Comparison of ENCODE assay signal across 12 mouse cellular contexts in genomic region chr14:86322365-86322764, GRCm38 (mm10).
DNase-seq lines count a peak whose midpoint lies in the region; ATAC-seq and TF ChIP-seq lines count a peak whose summit lies in the region.
"Had no signal": no experiment of that assay in that cellular context is flagged by ENCODE, and none has a peak within 500 bp of the region (broad histone marks: within the 10 kb centered on the region; RNA-seq: fewer than 3 reads in every experiment).

No protein-coding gene starts in this region.

- TF ChIP-seq EP300 in heart, adult 2 months (IDR thresholded peaks at IDR 0.05; ENCODE audit: insufficient read depth, low read depth, low read length), result no peak
- TF ChIP-seq EP300 in lung, postnatal 0 days (IDR thresholded peaks at IDR 0.05), result peak; percentile 90

- TF ChIP-seq CTCF in heart, adult 2 months (IDR thresholded peaks at IDR 0.05), result no peak
- no peak for TF ChIP-seq CTCF in lung, postnatal 0 days (IDR thresholded peaks at IDR 0.05)

- no peak for TF ChIP-seq POLR2A in heart, adult 2 months (IDR thresholded peaks at IDR 0.05; ENCODE audit: insufficient read depth, low read depth, low read length)

- ATAC-seq in heart, embryonic 16.5 days (replicated peaks; ENCODE audit: extremely low read depth, insufficient read depth, low FRiP score), result 0 out of 2 replicates have a peak, but pooled peaks have one; percentile 32
- peak; percentile 67 for ATAC-seq in lung, postnatal 0 days

- peaks cover 7% of the 10 kb centered on the region for H3K4me1 ChIP-seq in heart, adult 2 months (ENCODE audit: control insufficient read depth, insufficient read depth, low read length)
- H3K4me1 ChIP-seq in heart, embryonic 16.5 days (ENCODE audit: control insufficient read depth, insufficient read depth, low read length), result no peaks in the 10 kb centered on the region
- H3K4me1 ChIP-seq in lung, postnatal 0 days (ENCODE audit: insufficient read depth, low read depth, low read length), result no peaks in the 10 kb centered on the region
- H3K4me1 ChIP-seq: hindbrain, embryonic 15.5 days had no signal

- 15% methylated on average over 7 of the region's 7 CpGs for WGBS in heart, adult 2 months
- 24% methylated on average over 7 of the region's 7 CpGs for WGBS in heart, embryonic 16.5 days
- 25% methylated on average over 7 of the region's 7 CpGs for WGBS in lung, postnatal 0 days

- DNase-seq in heart, adult 2 months, result peak in 1 of 2 experiments; percentile 20
- no peak for DNase-seq in heart, postnatal 36 days
- DNase-seq in adrenal gland, postnatal 10 days, result peak; percentile 9
- DNase-seq in lung, postnatal 0 days (ENCODE audit: low spot score), result peak; percentile 53
- DNase-seq in frontal cortex, postnatal 25 days (ENCODE audit: low spot score in 2 of 2), result no peak
- DNase-seq in right cerebral cortex, adult 18-20 months, result no peak
- no peak for DNase-seq in spleen, postnatal 14 days (ENCODE audit: low spot score in 2 of 2)
- DNase-seq: cerebellum, adult 9-11 months; right cerebral cortex, postnatal 4 days; thymus, adult 18-20 months had no signal

- H3K27me3 ChIP-seq in heart, adult 2 months (ENCODE audit: control insufficient read depth, insufficient read depth, low read length), result no peaks in the 10 kb centered on the region
- no peaks in the 10 kb centered on the region for H3K27me3 ChIP-seq in heart, embryonic 16.5 days (ENCODE audit: control insufficient read depth, insufficient read depth, low read length)
- no peaks in the 10 kb centered on the region for H3K27me3 ChIP-seq in lung, postnatal 0 days (replicated peaks; ENCODE audit: insufficient read depth, low read length)
- H3K27me3 ChIP-seq: hindbrain, embryonic 15.5 days had no signal

- 0 out of 2 replicates have a peak overlapping the region, but pooled peaks have one; percentile 6 for H3K4me2 ChIP-seq in heart, embryonic 16.5 days (ENCODE audit: low read depth, low read length)
- H3K4me2 ChIP-seq in lung, postnatal 0 days (replicated peaks; ENCODE audit: low read depth, low read length), result no peak overlapping the region; the same call in 1 of the 2 replicates
- H3K4me2 ChIP-seq: hindbrain, embryonic 15.5 days had no signal

- peak overlapping the region; percentile 85 for H3K27ac ChIP-seq in heart, adult 2 months
- peak overlapping the region; percentile 40 for H3K27ac ChIP-seq in heart, embryonic 16.5 days (ENCODE audit: low read length)
- peak overlapping the region; percentile 17 for H3K27ac ChIP-seq in lung, postnatal 0 days (ENCODE audit: low read length)
- H3K27ac ChIP-seq: hindbrain, embryonic 15.5 days had no signal

- no peak overlapping the region for H3K4me3 ChIP-seq in heart, adult 2 months
- H3K4me3 ChIP-seq in heart, embryonic 16.5 days (ENCODE audit: low read length), result no peak overlapping the region
- no peak overlapping the region for H3K4me3 ChIP-seq in lung, postnatal 0 days (ENCODE audit: low read depth, low read length)
- H3K4me3 ChIP-seq: hindbrain, embryonic 15.5 days had no signal

- no peaks in the 10 kb centered on the region for H3K9me3 ChIP-seq in heart, embryonic 16.5 days (replicated peaks; ENCODE audit: control insufficient read depth, low read length)
- H3K9me3 ChIP-seq in lung, postnatal 0 days (ENCODE audit: low read length), result no peaks in the 10 kb centered on the region
- H3K9me3 ChIP-seq: hindbrain, embryonic 15.5 days had no signal

- H3K9ac ChIP-seq in heart, adult 2 months (ENCODE audit: low read depth, low read length), result no peak overlapping the region
- no peak overlapping the region for H3K9ac ChIP-seq in heart, embryonic 16.5 days (ENCODE audit: low read length)
- H3K9ac ChIP-seq in lung, postnatal 0 days (replicated peaks; ENCODE audit: low read depth), result no peak overlapping the region
- H3K9ac ChIP-seq: hindbrain, embryonic 15.5 days had no signal

- H3K79me2 ChIP-seq in heart, adult 2 months (replicated peaks; ENCODE audit: control insufficient read depth, insufficient read depth, low read length), result no peaks in the 10 kb centered on the region

- intact Hi-C loops in heart, adult 2 months (cut with DNase I), result loop anchor here (2.0 to 10.0 kb wide), 2 partner anchors 14 to 1878 kb away; partner anchors contain the start of gene Pcdh17
- intact Hi-C loops in heart, postnatal 36 days (cut with DNase I), result loop anchor here (2.0 to 5.0 kb wide), 4 partner anchors 14 to 240 kb away; no protein-coding TSS in a partner anchor

- no peaks in the 10 kb centered on the region; the same call in 1 of the 2 replicates for H3K36me3 ChIP-seq in heart, adult 2 months (ENCODE audit: control insufficient read depth, insufficient read depth, low read length)
- no peaks in the 10 kb centered on the region for H3K36me3 ChIP-seq in heart, embryonic 16.5 days (ENCODE audit: control insufficient read depth, insufficient read depth)
- H3K36me3 ChIP-seq in lung, postnatal 0 days (ENCODE audit: insufficient read depth, low read length), result no peaks in the 10 kb centered on the region
- H3K36me3 ChIP-seq: hindbrain, embryonic 15.5 days had no signal

Comparison
In these comparisons a context has a peak if more than half of its experiments do, and no peak if none do; other contexts are left out.
1. DNase-seq: peak in adrenal gland, postnatal 10 days (single experiment) and lung, postnatal 0 days (single experiment); none in heart, postnatal 36 days (0 of 2), frontal cortex, postnatal 25 days (0 of 2), right cerebral cortex, adult 18-20 months (single experiment) and spleen, postnatal 14 days (0 of 2).
2. H3K27ac ChIP-seq: peak in every context shown above with its lines; median percentile 85 in heart, adult 2 months; 40 in heart, embryonic 16.5 days; 17 in lung, postnatal 0 days.